Mouse (Mus musculus): ENCODE measurements around the gene Glb1. TPM values are rescaled to one million over a fixed set of nuclear protein-coding genes. Genes with fewer than 3 reads are reported as not detected.

The Glb1 gene
- 16.0 TPM for polyA plus RNA-seq (2014; fragmentation: Illumina TruSeq; extraction: RNeasy Lipid Tissue Mini Kit (QIAGEN cat#74804); ENCODE audit: low read depth, low replicate concordance)

DNA sequence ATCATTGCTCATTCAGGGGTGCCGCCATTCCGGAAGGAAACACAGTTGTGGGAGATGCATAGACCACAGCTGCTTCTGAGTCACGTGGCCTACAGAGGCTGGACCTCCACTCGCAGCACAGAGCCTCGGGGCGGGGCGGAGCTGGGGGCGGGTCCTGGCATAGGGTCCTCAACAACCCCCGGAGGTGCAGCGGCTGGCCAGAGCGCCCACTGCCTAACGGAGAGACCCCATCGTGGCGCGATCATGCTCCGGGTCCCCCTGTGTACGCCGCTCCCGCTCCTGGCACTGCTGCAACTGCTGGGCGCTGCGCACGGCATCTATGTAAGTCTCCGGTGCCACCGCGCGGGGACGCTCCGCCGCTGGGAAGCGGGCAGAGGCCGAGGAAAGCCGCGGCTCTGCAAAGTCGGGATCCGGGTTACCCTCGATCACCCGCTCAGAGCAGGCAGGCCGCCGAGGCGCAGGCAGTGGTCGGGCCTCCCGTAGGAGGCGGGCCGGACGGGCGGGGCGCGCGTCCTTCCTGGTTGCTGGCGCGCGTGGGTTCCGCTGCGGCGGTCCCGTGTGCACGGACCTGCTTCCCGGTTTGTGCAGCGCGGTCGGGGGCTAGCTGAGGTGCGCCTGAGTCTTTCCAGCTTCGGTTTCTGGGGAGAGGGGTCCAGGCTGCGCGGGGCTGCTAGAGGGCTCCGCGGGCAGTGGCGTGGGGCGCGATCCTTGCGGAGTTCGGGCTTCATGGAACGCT, at the start of gene Glb1, which contains the start of gene Tmppe:
Glb1 (plus strand) TSS at position 128 of the 736 bp plus-strand sequence.
Tmppe (plus strand) TSS at position 157 of the 736 bp plus-strand sequence.

DNA sequence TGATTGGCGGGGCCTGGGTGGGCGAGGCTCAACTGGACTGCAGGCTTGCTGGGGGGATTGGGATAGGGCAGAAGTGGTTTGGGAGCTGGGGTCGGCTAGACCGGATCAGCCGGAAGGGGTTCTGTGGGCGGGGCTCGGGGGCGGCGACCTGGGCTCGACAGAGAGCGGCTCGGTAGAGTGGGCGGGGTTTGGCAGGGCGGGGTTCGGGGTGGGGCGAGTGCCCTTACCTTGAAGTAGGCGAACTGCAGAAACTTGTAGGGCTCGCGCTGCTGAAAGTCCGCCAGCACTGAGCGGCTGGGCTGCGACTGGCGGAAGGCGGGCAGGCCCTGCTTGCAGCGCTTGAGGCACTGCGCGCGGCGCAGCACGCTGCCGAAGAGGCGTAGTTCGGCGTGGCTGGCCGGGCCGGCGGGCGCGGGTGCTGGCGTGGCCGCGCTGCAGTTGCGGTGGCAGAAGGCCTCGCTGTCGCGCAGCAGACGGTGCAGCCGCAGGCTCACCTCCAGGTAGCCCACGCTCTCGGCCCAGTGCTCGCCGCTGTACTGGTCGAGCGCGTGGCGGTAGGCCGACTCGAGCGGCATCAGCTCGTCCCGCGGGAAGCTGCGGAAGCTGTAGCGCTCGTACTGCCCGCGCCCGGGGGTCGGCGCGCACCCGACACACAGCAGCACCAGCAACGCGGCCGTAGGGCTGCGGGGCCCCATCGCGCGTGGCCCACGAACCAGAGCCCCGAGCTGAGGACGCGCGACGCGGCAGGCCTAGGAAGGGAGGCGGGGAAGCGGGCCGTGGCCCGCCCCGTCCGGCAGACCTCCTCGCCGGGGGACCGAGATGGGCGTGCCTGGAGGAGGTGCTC, 10.7 kb upstream of the Glb1 start, which contains the start of gene Crtap:
Crtap (minus strand) TSS at position 771 of the 844 bp plus-strand sequence.

DNA sequence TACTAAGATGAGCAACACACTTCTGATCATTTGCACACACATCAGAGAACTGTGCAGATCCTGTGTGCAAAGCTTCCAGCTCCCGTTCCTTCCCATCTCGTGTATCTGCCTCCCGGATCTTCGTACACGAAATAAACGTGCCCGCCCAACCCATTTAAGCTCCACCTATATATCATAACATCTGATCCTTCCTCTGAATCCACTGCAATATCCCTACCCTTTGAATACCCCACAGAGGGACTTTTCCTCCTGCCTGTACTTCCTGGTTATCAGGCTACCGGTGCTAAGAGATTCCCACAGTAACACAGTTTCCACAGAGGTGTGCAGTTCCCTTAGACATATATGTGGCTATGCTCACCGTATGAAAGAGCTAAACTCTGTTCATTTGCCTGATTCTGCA, 103.9 kb downstream of the Glb1 start, which contains the start of gene Ccr4:
Ccr4 (minus strand) TSS at position 101 of the 400 bp plus-strand sequence.

DNA sequence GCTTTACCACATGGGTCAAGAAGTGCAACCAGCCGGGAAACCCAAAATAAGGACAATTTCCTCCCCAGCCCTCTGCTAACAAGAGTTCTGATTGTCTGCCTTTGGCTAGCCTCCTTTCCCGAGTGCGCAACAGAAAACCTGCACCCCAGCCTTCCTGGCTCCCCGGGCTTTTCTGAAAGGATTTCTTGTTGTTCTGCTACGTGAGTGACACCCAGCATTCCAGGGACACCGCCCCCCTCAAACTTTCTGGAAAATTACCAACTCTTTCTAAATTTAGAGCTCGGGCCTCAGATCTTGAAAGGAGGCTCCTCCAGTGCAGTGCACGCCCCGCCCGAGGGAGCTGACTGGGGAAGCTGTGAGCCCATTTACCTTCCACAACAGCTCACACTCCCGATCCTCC, 114.5 kb downstream of the Glb1 start, which contains the start of gene C130032M10Rik:
C130032M10Rik (plus strand) TSS at position 334 of the 400 bp plus-strand sequence.

Other genes with a start within 250 kb of the Glb1 start
- gene Bcl2a1c, start 70.9 kb upstream of the Glb1 start, polyA plus RNA-seq (2014; fragmentation: Illumina TruSeq; extraction: RNeasy Lipid Tissue Mini Kit (QIAGEN cat#74804); ENCODE audit: low read depth, low replicate concordance): not detected
- gene Crtap, start 10.4 kb upstream of the Glb1 start, polyA plus RNA-seq (2014; fragmentation: Illumina TruSeq; extraction: RNeasy Lipid Tissue Mini Kit (QIAGEN cat#74804); ENCODE audit: low read depth, low replicate concordance): 47.1 TPM
- gene Tmppe, start within 50 bp of the Glb1 start, polyA plus RNA-seq (2014; fragmentation: Illumina TruSeq; extraction: RNeasy Lipid Tissue Mini Kit (QIAGEN cat#74804); ENCODE audit: low read depth, low replicate concordance): 2.5 TPM
- not detected for gene Ccr4, start 103.8 kb downstream of the Glb1 start, polyA plus RNA-seq (2014; fragmentation: Illumina TruSeq; extraction: RNeasy Lipid Tissue Mini Kit (QIAGEN cat#74804); ENCODE audit: low read depth, low replicate concordance)
- not detected for gene C130032M10Rik, start 114.6 kb downstream of the Glb1 start, polyA plus RNA-seq (2014; fragmentation: Illumina TruSeq; extraction: RNeasy Lipid Tissue Mini Kit (QIAGEN cat#74804); ENCODE audit: low read depth, low replicate concordance)
- gene Trim71, start 163.3 kb downstream of the Glb1 start, polyA plus RNA-seq (2014; fragmentation: Illumina TruSeq; extraction: RNeasy Lipid Tissue Mini Kit (QIAGEN cat#74804); ENCODE audit: low read depth, low replicate concordance): not detected
- gene Cnot10, start 239.1 kb downstream of the Glb1 start, polyA plus RNA-seq (2014; fragmentation: Illumina TruSeq; extraction: RNeasy Lipid Tissue Mini Kit (QIAGEN cat#74804); ENCODE audit: low read depth, low replicate concordance): 27.2 TPM

All from heart, adult 10 weeks (tissue).